ENCODE assay signal across 23 mouse cellular contexts in the genomic region with DNA sequence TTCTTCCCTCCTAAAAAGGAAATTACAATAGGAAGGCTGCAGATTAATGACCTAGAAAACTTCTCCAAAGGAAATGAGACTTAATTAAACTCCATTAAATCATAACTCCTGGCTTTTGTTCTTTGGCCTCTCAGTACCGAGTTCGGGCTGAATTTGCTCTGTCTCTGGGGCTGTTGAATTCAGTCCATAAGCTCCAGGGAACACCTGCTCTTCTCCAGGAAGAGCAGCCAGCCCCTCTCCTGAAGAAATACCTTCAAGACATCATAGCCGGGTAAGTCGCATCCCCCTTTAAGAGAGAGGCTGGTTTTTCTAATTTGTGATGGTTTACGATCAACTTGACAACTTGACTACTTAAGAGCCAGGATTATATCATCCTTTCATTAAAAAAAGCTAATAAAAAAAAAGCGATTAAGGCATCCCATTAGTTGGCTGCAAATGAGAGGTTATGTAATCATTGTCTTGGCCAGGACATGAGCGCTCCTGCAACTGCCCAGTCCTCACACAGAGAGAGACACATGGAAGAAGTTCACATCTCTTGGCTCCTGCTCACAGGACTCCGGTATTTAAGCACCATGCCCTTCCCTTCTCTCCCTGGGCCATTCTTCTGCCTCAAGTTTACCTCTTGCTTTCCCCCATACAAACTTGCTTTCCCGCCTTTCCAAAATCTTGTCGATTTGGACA.
DNase-seq lines count a peak whose midpoint lies in the region; ATAC-seq and TF ChIP-seq lines count a peak whose summit lies in the region.
"Had no signal": no experiment of that assay in that cellular context is flagged by ENCODE, and none has a peak within 500 bp of the region (broad histone marks: within the 10 kb centered on the region; RNA-seq: fewer than 3 reads in every experiment).

No protein-coding gene starts in this region.

- peak; percentile 92 for DNase-seq in heart, adult 11 months
- DNase-seq in heart, postnatal 4 days, result no peak
- peak; percentile 88 for DNase-seq in kidney, postnatal 0 days (ENCODE audit: low spot score)
- no peak for DNase-seq in kidney, postnatal 25 days
- peak; percentile 65 for DNase-seq in cerebellum, adult 11-12 months
- DNase-seq in cerebellum, postnatal 25 days, result peak; percentile 45 to 46
- DNase-seq in Muller cell, postnatal 12 days (ENCODE audit: inconsistent ontology term), result no peak
- DNase-seq: forebrain, postnatal 0 days; gastrocnemius, postnatal 36 days; layer of hippocampus, postnatal 36 days; lung, postnatal 14 days; right cerebral cortex, postnatal 14 days; thymus, postnatal 36 days had no signal

- 42% methylated on average over 10 of the region's 10 CpGs for WGBS in kidney, postnatal 0 days
- WGBS in hindbrain, embryonic 13.5 days, result 95% methylated on average over 10 of the region's 10 CpGs

- no peaks in the 10 kb centered on the region for H3K27me3 ChIP-seq in kidney, postnatal 0 days (ENCODE audit: insufficient read depth, low read length)
- H3K27me3 ChIP-seq in hindbrain, embryonic 13.5 days, result peaks cover 12% of the 10 kb centered on the region
- H3K27me3 ChIP-seq: embryonic facial prominence, embryonic 13.5 days; limb, embryonic 13.5 days; neural tube, embryonic 15.5 days had no signal

- ATAC-seq in kidney, postnatal 0 days (replicated peaks; ENCODE audit: low FRiP score, low read depth), result no peak
- no peak for ATAC-seq in hindbrain, embryonic 13.5 days (ENCODE audit: low FRiP score)
- ATAC-seq: forebrain, postnatal 0 days; hindbrain, postnatal 0 days; intestine, postnatal 0 days; midbrain, embryonic 16.5 days had no signal

- H3K4me1 ChIP-seq in kidney, postnatal 0 days (replicated peaks; ENCODE audit: insufficient read depth, low read length), result 0 out of 2 replicates have a peak, but pooled peaks cover 3% of the 10 kb centered on the region
- no peaks in the 10 kb centered on the region for H3K4me1 ChIP-seq in hindbrain, embryonic 13.5 days (replicated peaks)
- H3K4me1 ChIP-seq: liver, embryonic 15.5 days; neural tube, embryonic 15.5 days had no signal

- H3K4me2 ChIP-seq in kidney, postnatal 0 days (ENCODE audit: low read length), result no peak overlapping the region
- no peak overlapping the region for H3K4me2 ChIP-seq in hindbrain, embryonic 13.5 days
- H3K4me2 ChIP-seq: embryonic facial prominence, embryonic 13.5 days; heart, embryonic 13.5 days; limb, embryonic 13.5 days; liver, embryonic 15.5 days; neural tube, embryonic 15.5 days had no signal

- no peaks in the 10 kb centered on the region for H3K36me3 ChIP-seq in kidney, postnatal 0 days (ENCODE audit: insufficient read depth, low read length)
- H3K36me3 ChIP-seq in hindbrain, embryonic 13.5 days, result no peaks in the 10 kb centered on the region
- H3K36me3 ChIP-seq: embryonic facial prominence, embryonic 13.5 days; forebrain, embryonic 10.5 days; heart, embryonic 13.5 days; limb, embryonic 13.5 days; liver, embryonic 15.5 days; neural tube, embryonic 15.5 days had no signal

- no peak for TF ChIP-seq CTCF in kidney, postnatal 0 days (IDR thresholded peaks at IDR 0.05; ENCODE audit: low read depth)

- H3K9me3 ChIP-seq in kidney, postnatal 0 days (replicated peaks; ENCODE audit: low read length), result no peaks in the 10 kb centered on the region
- no peaks in the 10 kb centered on the region for H3K9me3 ChIP-seq in hindbrain, embryonic 13.5 days
- H3K9me3 ChIP-seq: embryonic facial prominence, embryonic 13.5 days; liver, embryonic 15.5 days; neural tube, embryonic 15.5 days had no signal

- no peak overlapping the region for H3K9ac ChIP-seq in kidney, postnatal 0 days (ENCODE audit: low read depth, low read length)
- H3K9ac ChIP-seq in hindbrain, embryonic 13.5 days, result no peak overlapping the region
- H3K9ac ChIP-seq: embryonic facial prominence, embryonic 13.5 days; forebrain, postnatal 0 days; heart, embryonic 13.5 days; limb, embryonic 13.5 days; liver, embryonic 15.5 days; neural tube, embryonic 15.5 days had no signal

- peak overlapping the region; percentile 32; the same call in 1 of the 2 replicates for H3K27ac ChIP-seq in kidney, postnatal 0 days
- H3K27ac ChIP-seq in hindbrain, embryonic 13.5 days, result no peak overlapping the region
- H3K27ac ChIP-seq: embryonic facial prominence, embryonic 13.5 days; forebrain, embryonic 10.5 days; heart, embryonic 13.5 days; hindbrain, postnatal 0 days; limb, embryonic 13.5 days; liver, embryonic 15.5 days; neural tube, embryonic 15.5 days had no signal

- H3K4me3 ChIP-seq in kidney, postnatal 0 days (replicated peaks; ENCODE audit: low read depth, low read length), result no peak overlapping the region
- H3K4me3 ChIP-seq in hindbrain, embryonic 13.5 days, result no peak overlapping the region
- H3K4me3 ChIP-seq: embryonic facial prominence, embryonic 13.5 days; forebrain, embryonic 10.5 days; heart, embryonic 13.5 days; limb, embryonic 13.5 days; liver, embryonic 15.5 days; neural tube, embryonic 15.5 days had no signal

Comparison
In these comparisons a context has a peak if more than half of its experiments do, and no peak if none do; other contexts are left out.
1. DNase-seq: peak in heart, adult 11 months (single experiment), kidney, postnatal 0 days (single experiment), cerebellum, adult 11-12 months (single experiment) and cerebellum, postnatal 25 days (2 of 2); none in heart, postnatal 4 days (single experiment), kidney, postnatal 25 days (0 of 2) and Muller cell, postnatal 12 days (single experiment).